Mouse (Mus musculus): ENCODE measurements around the gene Olfr1336. TPM values are rescaled to one million over a fixed set of nuclear protein-coding genes. Genes with fewer than 3 reads are reported as not detected.

Olfr1336 gene
- polyA plus RNA-seq (2015; fragmentation: Nextera tagmentation; extraction: Ambion mirVana): 0.03 TPM in 1 of 2 replicates, not detected in the other

DNA sequence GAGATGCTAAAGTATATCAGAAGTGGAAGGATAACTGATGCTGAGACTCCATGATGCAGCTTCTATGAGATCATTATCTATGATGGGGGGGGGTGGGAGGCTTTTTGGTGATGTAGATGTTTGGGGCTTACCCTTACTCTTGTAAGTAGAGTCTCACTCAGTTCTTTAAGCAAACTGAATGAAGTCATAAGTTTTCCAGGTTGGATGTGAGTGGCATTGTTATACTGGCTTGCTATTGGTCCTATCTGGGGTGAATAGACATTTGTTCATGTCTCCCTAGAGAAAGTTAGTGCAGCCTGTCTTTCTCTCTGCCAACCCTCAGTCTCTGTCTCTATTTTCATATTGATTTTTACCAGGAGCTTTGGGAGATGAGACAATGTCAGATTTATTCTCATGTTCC is at the start of gene Olfr1336:
TSS of gene Olfr1336 (plus strand) at position 301 of the 400 bp plus-strand sequence.
- no peak within 1 kb of the TSS for H3K4me2 ChIP-seq
- ATAC-seq (ENCODE audit: low FRiP score): no peak
- no peak within 1 kb of the TSS for H3K4me3 ChIP-seq (replicated peaks)
- H3K27ac ChIP-seq (replicated peaks): no peak within 1 kb of the TSS
- H3K9me3 ChIP-seq (replicated peaks): no peaks in the 10 kb centered on the region
- H3K4me1 ChIP-seq: no peaks in the 10 kb centered on the region
- no peaks in the 10 kb centered on the region for H3K27me3 ChIP-seq (replicated peaks)
- no peak within 1 kb of the TSS for H3K9ac ChIP-seq (replicated peaks)
- no peaks in the 10 kb centered on the region for H3K36me3 ChIP-seq

DNA sequence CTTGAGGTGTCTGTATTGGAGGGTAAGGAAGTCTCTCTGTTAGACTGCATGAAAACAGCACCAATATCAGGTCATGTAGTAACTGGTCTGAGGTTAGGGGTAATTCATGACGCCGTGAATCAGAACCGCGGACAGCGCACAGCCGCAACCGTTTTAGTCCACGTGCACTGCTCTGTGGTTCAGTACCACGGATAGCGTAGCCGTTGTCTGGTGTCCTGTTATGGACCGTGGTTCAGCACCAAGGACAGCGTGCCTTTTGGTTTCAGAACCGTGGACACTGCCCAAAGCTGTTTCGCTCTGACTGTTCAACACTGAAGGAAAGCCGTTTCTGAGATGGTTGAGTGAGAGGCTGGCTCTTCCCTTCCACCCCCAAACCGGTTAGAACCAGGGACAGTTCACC is 45.9 kb upstream of the Olfr1336 start, which contains the start of gene Gm20715:
TSS of gene Gm20715 (plus strand) at position 235 of the 400 bp plus-strand sequence.
- no peak within 1 kb of the TSS for H3K9ac ChIP-seq (replicated peaks)
- H3K4me3 ChIP-seq (replicated peaks): no peak within 1 kb of the TSS
- no peaks in the 10 kb centered on the region for H3K27me3 ChIP-seq (replicated peaks)
- H3K27ac ChIP-seq (replicated peaks): no peak within 1 kb of the TSS
- H3K36me3 ChIP-seq: no peaks in the 10 kb centered on the region; the same call in 1 of the 2 replicates
- peak; percentile 19; the same call in 1 of the 2 replicates for ATAC-seq (ENCODE audit: low FRiP score)
- 3% methylated on average over 17 of the region's 17 CpGs for WGBS
- H3K4me1 ChIP-seq: no peaks in the 10 kb centered on the region
- no peaks in the 10 kb centered on the region for H3K9me3 ChIP-seq (replicated peaks)
- H3K4me2 ChIP-seq: no peak within 1 kb of the TSS

DNA sequence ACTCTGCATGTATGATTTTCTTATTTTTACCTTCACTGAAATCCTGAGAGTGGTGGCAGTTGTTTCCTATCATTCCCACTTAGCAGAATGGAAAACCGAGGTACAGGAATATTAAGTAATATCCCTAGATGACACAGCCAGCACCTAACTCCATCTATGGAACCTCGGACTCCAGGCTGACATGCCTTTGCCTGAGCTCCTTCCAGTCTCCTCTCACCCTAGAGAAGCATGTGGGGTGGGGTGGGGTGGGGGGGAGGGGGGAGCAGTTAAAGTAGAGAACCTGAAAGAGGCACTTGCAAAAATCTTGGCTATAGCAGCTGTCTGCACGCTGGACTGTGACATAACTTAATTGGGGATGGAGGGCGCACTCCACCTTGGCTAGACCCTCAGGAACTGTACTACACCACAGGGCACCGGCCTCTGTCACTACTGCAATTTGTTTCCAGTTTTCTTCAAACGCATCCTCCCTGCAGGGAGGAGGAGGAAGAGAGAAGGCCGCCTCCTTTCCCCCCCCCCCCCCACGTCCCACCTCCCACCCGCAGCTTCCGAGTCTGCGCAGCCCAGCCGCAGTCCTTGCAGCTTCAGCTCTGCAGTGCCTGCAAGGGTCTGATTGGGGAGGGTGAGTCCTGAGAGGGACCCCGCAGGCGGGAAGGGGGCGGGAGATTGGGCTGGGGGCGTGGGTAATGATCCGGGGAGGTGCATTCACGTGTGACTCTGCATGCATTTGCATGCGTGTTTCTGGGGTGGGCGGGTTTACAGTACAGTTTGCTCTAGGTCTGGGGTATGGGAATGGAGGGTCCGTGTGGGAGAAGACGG is 41.1 kb upstream of the Olfr1336 start:
- H3K4me3 ChIP-seq (replicated peaks): peak overlapping the region; percentile 44
- ATAC-seq (ENCODE audit: low FRiP score): peak; percentile 95
- H3K36me3 ChIP-seq: no peaks in the 10 kb centered on the region
- 7% methylated on average over 19 of the region's 22 CpGs for WGBS
- H3K27ac ChIP-seq (replicated peaks): peak overlapping the region; percentile 28; the same call in 1 of the 2 replicates
- H3K9me3 ChIP-seq (replicated peaks): no peaks in the 10 kb centered on the region
- H3K4me1 ChIP-seq: no peaks in the 10 kb centered on the region
- no peaks in the 10 kb centered on the region for H3K27me3 ChIP-seq (replicated peaks)
- H3K4me2 ChIP-seq: peak overlapping the region; percentile 59
- peak overlapping the region; percentile 49 for H3K9ac ChIP-seq (replicated peaks)

DNA sequence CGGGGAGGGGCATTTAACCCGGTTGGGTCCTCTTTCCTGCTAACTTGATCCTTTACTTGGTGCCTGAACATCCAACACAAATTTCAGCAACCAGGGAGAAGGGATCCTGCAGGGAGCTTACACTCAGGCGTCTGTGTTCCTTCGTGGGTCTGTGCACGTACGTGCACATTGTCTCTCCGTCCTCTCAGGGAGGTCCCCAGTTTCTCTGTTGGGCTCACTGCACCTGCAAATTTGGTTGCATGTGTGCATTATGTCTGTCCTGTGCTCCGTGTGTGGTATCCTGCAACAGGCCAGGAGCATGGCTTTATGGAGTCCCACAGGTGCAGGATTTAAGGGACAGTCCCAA is 40.6 kb upstream of the Olfr1336 start:
- no peaks in the 10 kb centered on the region for H3K9me3 ChIP-seq (replicated peaks)
- H3K27ac ChIP-seq (replicated peaks): peak overlapping the region; percentile 28; the same call in 1 of the 2 replicates
- H3K36me3 ChIP-seq: no peaks in the 10 kb centered on the region
- peak overlapping the region; percentile 49 for H3K9ac ChIP-seq (replicated peaks)
- H3K27me3 ChIP-seq (replicated peaks): no peaks in the 10 kb centered on the region
- H3K4me1 ChIP-seq: no peaks in the 10 kb centered on the region
- WGBS: 7% methylated on average over 8 of the region's 8 CpGs
- peak overlapping the region; percentile 59 for H3K4me2 ChIP-seq
- peak overlapping the region; percentile 44 for H3K4me3 ChIP-seq (replicated peaks)
- peak; percentile 74 for ATAC-seq (ENCODE audit: low FRiP score)

DNA sequence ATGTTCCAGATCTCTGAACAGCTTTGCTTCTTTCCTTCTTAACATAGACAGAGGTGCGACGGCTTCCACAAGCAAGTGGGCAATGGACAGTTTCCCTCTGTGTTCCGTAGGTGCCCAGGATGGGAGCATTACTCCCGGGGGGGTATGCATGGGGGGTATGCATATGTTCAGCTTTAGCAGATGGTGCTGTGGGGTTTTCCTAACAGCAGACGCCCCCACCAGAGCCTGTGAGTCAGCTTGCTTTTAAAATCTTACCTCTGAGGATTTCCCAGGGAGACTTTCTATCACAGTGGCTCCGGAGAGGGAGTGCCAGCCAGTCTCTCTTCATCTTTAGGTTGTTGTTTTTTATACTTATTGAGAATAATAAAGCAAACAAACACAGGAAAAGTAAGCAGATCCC is 36.1 kb upstream of the Olfr1336 start:
- Histone ChIP-seq H3K9me3 (replicated peaks) (no peaks in the 10 kb centered on the region), H3K9ac (replicated peaks) (no peak overlapping the region), H3K4me3 (replicated peaks) (no peak overlapping the region), H3K36me3 (no peaks in the 10 kb centered on the region), H3K27ac (replicated peaks) (no peak overlapping the region), H3K4me2 (no peak overlapping the region), H3K27me3 (replicated peaks) (no peaks in the 10 kb centered on the region), H3K4me1 (no peaks in the 10 kb centered on the region)
- ATAC-seq (ENCODE audit: low FRiP score): no peak
- 76% methylated on average over 6 of the region's 6 CpGs for WGBS

DNA sequence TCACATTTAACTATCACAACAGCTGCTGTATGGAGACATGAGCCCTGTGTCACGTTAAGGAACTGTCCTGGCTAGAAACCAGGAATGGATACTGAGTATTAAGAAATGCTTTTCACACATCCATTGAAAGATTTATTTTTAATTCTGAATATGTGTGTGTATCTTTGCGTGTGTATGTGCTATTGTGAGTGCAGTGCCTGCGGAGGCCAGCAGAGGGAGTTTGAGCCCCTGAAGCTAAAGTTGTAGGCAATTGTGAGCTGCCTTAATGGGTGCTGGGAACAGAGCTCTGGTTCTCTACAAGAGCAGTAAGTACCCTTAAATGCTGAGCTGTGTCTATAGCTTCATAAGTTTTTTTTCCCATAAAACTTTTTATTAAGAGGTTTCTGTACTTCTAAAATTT is 26.6 kb upstream of the Olfr1336 start:
- Histone ChIP-seq H3K9me3 (replicated peaks) (0 out of 2 replicates have a peak, but pooled peaks cover 3% of the 10 kb centered on the region), H3K27ac (replicated peaks) (no peak overlapping the region), H3K4me1 (peaks cover 6% of the 10 kb centered on the region; the same call in 1 of the 2 replicates), H3K27me3 (replicated peaks) (no peaks in the 10 kb centered on the region), H3K36me3 (peaks cover 15% of the 10 kb centered on the region; the same call in 1 of the 2 replicates), H3K4me2 (no peak overlapping the region), H3K4me3 (replicated peaks) (no peak overlapping the region), H3K9ac (replicated peaks) (no peak overlapping the region)
- 85% methylated on average over 3 of the region's 3 CpGs for WGBS
- no peak for ATAC-seq (ENCODE audit: low FRiP score)

DNA sequence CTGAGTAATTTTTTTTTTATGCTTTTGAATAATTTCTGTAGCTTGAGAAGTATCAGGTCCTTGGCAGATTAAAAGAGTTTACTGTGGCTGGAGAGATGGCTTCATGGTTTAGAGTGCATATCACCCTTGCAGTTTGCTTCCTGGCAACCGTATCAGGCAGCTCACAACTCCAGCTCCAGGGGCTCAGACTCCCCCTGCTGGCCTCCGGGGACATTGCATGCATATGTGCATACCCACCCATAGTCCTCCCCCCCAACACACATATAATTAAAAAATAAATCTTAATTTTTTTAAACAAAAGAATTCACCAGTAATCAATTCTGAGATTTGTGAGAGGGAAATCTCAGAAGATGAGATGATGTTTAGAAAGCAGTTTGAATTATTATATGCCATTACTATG is 25.6 kb upstream of the Olfr1336 start:
- Histone ChIP-seq H3K4me2 (no peak overlapping the region), H3K9me3 (replicated peaks) (0 out of 2 replicates have a peak, but pooled peaks cover 3% of the 10 kb centered on the region), H3K9ac (replicated peaks) (no peak overlapping the region), H3K4me3 (replicated peaks) (no peak overlapping the region), H3K27me3 (replicated peaks) (no peaks in the 10 kb centered on the region), H3K36me3 (peaks cover 15% of the 10 kb centered on the region; the same call in 1 of the 2 replicates), H3K27ac (replicated peaks) (no peak overlapping the region), H3K4me1 (peaks cover 13% of the 10 kb centered on the region)
- ATAC-seq (ENCODE audit: low FRiP score): no peak
- 29% methylated on average over 2 of the region's 2 CpGs for WGBS

DNA sequence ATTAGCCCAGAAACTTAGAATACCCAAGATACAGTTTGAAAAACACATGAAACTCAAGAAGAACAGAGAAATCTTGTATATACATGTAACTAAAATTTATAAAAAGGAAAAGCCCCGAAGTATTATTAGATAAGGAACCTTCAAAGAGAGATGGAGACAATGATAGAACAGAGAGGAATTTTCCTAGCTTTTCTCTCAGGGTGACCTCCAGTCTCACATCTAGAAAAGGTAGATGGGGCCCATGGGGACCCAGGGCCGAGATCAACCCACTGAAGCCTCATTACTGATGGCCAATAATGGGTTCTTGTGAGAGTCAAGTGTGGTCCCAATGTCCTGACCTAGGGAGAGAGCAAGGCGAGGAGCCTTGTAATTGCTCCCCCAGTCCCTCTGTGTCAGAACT is 17.6 kb upstream of the Olfr1336 start, which contains the start of gene Olfr1344:
TSS of gene Olfr1344 (plus strand) at position 301 of the 400 bp plus-strand sequence.
- Histone ChIP-seq H3K4me1 (peaks cover 19% of the 10 kb centered on the region), H3K27ac (replicated peaks) (no peak within 1 kb of the TSS), H3K4me2 (no peak within 1 kb of the TSS), H3K4me3 (replicated peaks) (no peak within 1 kb of the TSS), H3K9ac (replicated peaks) (no peak within 1 kb of the TSS), H3K27me3 (replicated peaks) (no peaks in the 10 kb centered on the region), H3K36me3 (no peaks in the 10 kb centered on the region), H3K9me3 (replicated peaks) (no peaks in the 10 kb centered on the region)
- ATAC-seq (ENCODE audit: low FRiP score): no peak
- WGBS: 76% methylated on average over 3 of the region's 3 CpGs

DNA sequence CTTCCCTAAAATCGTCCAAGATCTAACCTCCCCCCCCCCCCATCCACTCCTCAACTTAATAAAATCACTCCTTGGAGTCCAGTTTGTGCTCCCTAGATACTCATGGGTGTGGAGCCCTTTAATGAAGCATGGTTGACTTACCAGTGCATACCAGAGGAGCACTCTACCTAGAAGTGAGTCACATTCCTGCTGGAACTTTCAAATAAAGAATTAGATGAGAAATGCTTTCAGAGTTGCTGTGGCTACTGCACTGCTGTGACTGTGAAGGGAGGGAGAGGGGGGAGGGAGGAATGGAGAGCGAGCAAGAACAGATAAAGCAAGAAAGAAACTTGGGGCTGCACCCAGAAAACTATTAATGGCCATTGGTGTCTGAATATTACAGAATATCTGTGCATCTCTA is 14.8 kb upstream of the Olfr1336 start:
- Histone ChIP-seq H3K36me3 (no peaks in the 10 kb centered on the region), H3K27ac (replicated peaks) (no peak overlapping the region), H3K4me2 (no peak overlapping the region), H3K4me1 (no peaks in the 10 kb centered on the region), H3K9me3 (replicated peaks) (no peaks in the 10 kb centered on the region), H3K4me3 (replicated peaks) (no peak overlapping the region), H3K9ac (replicated peaks) (no peak overlapping the region), H3K27me3 (replicated peaks) (no peaks in the 10 kb centered on the region)
- 77% methylated on average over 2 of the region's 2 CpGs for WGBS
- no peak for ATAC-seq (ENCODE audit: low FRiP score)

DNA sequence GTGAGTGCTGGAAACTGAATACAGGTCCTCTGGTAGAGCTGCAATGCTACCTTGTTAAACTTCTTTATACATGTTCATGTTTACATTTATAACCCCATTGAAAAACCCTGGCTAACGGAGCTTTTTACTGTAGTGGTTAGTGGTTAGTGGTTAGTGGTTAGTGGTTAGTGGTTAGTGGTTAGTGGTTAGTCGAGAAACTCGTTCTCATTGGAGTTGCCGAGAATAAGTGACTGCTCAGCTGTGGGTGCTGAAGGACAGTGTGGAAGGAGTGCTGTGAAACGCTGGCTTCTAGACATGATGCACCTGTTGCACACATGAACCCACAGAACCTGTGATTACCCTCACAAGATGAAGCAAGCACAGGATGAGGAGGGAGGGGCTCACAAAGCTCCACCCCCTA is 8.2 kb upstream of the Olfr1336 start:
- Histone ChIP-seq H3K27me3 (replicated peaks) (no peaks in the 10 kb centered on the region), H3K9me3 (replicated peaks) (no peaks in the 10 kb centered on the region), H3K27ac (replicated peaks) (no peak overlapping the region), H3K9ac (replicated peaks) (no peak overlapping the region), H3K4me3 (replicated peaks) (no peak overlapping the region), H3K4me1 (no peaks in the 10 kb centered on the region), H3K4me2 (no peak overlapping the region), H3K36me3 (no peaks in the 10 kb centered on the region)
- WGBS: 89% methylated on average over 5 of the region's 5 CpGs
- no peak for ATAC-seq (ENCODE audit: low FRiP score)

DNA sequence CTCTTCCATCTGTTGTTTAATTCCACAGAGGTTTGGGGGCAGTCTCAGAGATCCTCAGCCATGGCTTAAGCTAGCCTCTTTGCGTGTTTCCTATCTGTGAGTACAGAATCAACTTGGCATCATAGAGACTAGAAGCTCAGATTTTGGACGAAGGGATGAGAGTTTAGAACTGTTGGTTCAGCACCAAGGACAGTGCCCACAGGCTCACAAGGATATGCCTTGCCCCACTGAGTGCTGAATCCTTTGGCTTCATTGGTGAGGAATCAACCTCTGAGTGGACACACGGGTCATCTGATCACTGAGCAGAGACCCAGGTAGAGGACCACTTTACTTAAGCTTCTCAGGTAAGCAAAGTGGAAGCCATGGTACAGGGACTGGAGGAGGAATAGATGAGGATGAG is 431 bp downstream of the Olfr1336 start:
- WGBS: 44% methylated on average over 3 of the region's 3 CpGs
- Histone ChIP-seq H3K9ac (replicated peaks) (no peak overlapping the region), H3K4me3 (replicated peaks) (no peak overlapping the region), H3K4me1 (no peaks in the 10 kb centered on the region), H3K9me3 (replicated peaks) (no peaks in the 10 kb centered on the region), H3K36me3 (no peaks in the 10 kb centered on the region), H3K27me3 (replicated peaks) (no peaks in the 10 kb centered on the region), H3K27ac (replicated peaks) (no peak overlapping the region), H3K4me2 (no peak overlapping the region)
- no peak for ATAC-seq (ENCODE audit: low FRiP score)

DNA sequence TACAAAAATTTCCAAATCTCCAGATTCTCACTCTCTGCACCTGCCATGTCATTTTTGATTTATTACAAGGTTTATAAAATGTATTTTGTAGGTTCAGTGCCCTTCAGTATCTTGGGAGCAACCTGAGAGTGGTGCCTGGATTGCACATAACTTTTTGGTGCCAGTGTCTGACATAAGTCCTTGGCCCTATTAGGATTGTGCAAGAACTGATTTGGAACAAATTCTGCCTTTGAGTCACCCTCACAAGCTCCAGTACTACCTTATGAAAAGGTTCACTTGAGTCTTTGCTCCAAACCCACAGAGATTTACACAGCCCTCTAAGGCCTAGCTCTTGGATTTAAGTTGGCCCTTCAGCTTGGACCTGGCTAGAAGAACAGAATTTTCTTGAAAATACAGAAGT is 11.0 kb downstream of the Olfr1336 start, which contains the start of gene Olfr1346:
TSS of gene Olfr1346 (plus strand) at position 151 of the 400 bp plus-strand sequence.
- no peak within 1 kb of the TSS for H3K27ac ChIP-seq (replicated peaks)

More for the DNA sequence above, 11.0 kb downstream of the Olfr1336 start, which contains the start of gene Olfr1346:
- ATAC-seq (ENCODE audit: low FRiP score): no peak
- Histone ChIP-seq H3K4me3 (replicated peaks) (no peak within 1 kb of the TSS), H3K9me3 (replicated peaks) (no peaks in the 10 kb centered on the region), H3K4me2 (no peak within 1 kb of the TSS), H3K36me3 (no peaks in the 10 kb centered on the region), H3K9ac (replicated peaks) (no peak within 1 kb of the TSS), H3K4me1 (no peaks in the 10 kb centered on the region), H3K27me3 (replicated peaks) (no peaks in the 10 kb centered on the region)
